Mouse (Mus musculus): ENCODE data around the gene Tbcd.

Tbcd gene

GRCm38 (mm10) chr11:121451753-121452635, at the start of gene Tbcd:
Gene Tbcd, plus strand, starts transcription at chr11:121451949.
- DNase-seq (ENCODE audit: low read depth, low spot score) = peak; percentile 94

GRCm38 (mm10) chr11:121407366-121408155, 44.2 kb upstream of the Tbcd start:
- DNase-seq (ENCODE audit: low read depth, low spot score) = no peak

- no peak for DNase-seq (ENCODE audit: low read depth, low spot score)
Measured at GRCm38 (mm10) chr11:121414762-121415161, 37.0 kb upstream of the Tbcd start.

- no peak for DNase-seq (ENCODE audit: low read depth, low spot score)
Measured at GRCm38 (mm10) chr11:121415351-121415750, 36.4 kb upstream of the Tbcd start.

- no peak for DNase-seq (ENCODE audit: low read depth, low spot score)
Measured at GRCm38 (mm10) chr11:121417971-121418370, 33.8 kb upstream of the Tbcd start.

- no peak for DNase-seq (ENCODE audit: low read depth, low spot score)
Measured at GRCm38 (mm10) chr11:121418932-121419331, 32.8 kb upstream of the Tbcd start.

GRCm38 (mm10) chr11:121420379-121420778, 31.4 kb upstream of the Tbcd start:
- DNase-seq (ENCODE audit: low read depth, low spot score) = no peak

- peak; percentile 97 for DNase-seq (ENCODE audit: low read depth, low spot score)
Measured at GRCm38 (mm10) chr11:121420830-121421552, 30.8 kb upstream of the Tbcd start, which contains the start of gene Fn3krp. Gene Fn3krp, plus strand, starts transcription at chr11:121421401.

GRCm38 (mm10) chr11:121421553-121422173, 30.1 kb upstream of the Tbcd start:
- DNase-seq (ENCODE audit: low read depth, low spot score) = no peak

GRCm38 (mm10) chr11:121433397-121433796, 18.4 kb upstream of the Tbcd start:
- no peak for DNase-seq (ENCODE audit: low read depth, low spot score)

GRCm38 (mm10) chr11:121434156-121435155, 17.3 kb upstream of the Tbcd start, which contains the start of gene Fn3k:
Gene Fn3k, plus strand, starts transcription at chr11:121434913.
- DNase-seq (ENCODE audit: low read depth, low spot score) = peak; percentile 90

GRCm38 (mm10) chr11:121437236-121437635, 14.5 kb upstream of the Tbcd start:
- no peak for DNase-seq (ENCODE audit: low read depth, low spot score)

GRCm38 (mm10) chr11:121439686-121440292, 12.0 kb upstream of the Tbcd start:
- DNase-seq (ENCODE audit: low read depth, low spot score) = no peak

GRCm38 (mm10) chr11:121441653-121442052, 10.1 kb upstream of the Tbcd start:
- no peak for DNase-seq (ENCODE audit: low read depth, low spot score)

- DNase-seq (ENCODE audit: low read depth, low spot score) = no peak
Measured at GRCm38 (mm10) chr11:121442076-121442475, 9.7 kb upstream of the Tbcd start.

GRCm38 (mm10) chr11:121451216-121451726, 478 bp upstream of the Tbcd start:
- no peak for DNase-seq (ENCODE audit: low read depth, low spot score)

- DNase-seq (ENCODE audit: low read depth, low spot score) = no peak
Measured at GRCm38 (mm10) chr11:121457874-121458273, 6.1 kb downstream of the Tbcd start.

GRCm38 (mm10) chr11:121467408-121467807, 15.7 kb downstream of the Tbcd start:
- no peak for DNase-seq (ENCODE audit: low read depth, low spot score)

GRCm38 (mm10) chr11:121474831-121475230, 23.1 kb downstream of the Tbcd start:
- DNase-seq (ENCODE audit: low read depth, low spot score) = no peak
